Mouse (Mus musculus) embryonic facial prominence, embryonic 12.5 days (tissue): ENCODE data around the gene Tardbp. TPM values are rescaled to one million over a fixed set of nuclear protein-coding genes. Genes with fewer than 3 reads are reported as not detected.
A peak's percentile ranks its signal among the peaks of the same experiment; 100 is the strongest.

Experiments used
- ATAC-seq: fragments of 200-750 bp; cut with Nextera tagmentation; 2 replicates; pipeline ENCODE4 v1.8.0; 2017; ENCODE audit not compliant: insufficient number of reproducible peaks, insufficient read depth, low FRiP score, low TSS enrichment
- H3K27ac ChIP-seq: fragments of 300-500 bp; sonication (generic); 2 replicates; pipeline ENCODE4 v1.5.1; 2016; ENCODE audit warnings: mild to moderate bottlenecking
- H3K27me3 ChIP-seq: fragments of 300-500 bp; sonication (generic); 2 replicates; pipeline ENCODE4 v1.6.1; 2016; ENCODE audit warnings: mild to moderate bottlenecking, moderate library complexity
- H3K36me3 ChIP-seq: fragments of 300-500 bp; sonication (generic); 2 replicates; pipeline ENCODE4 v1.6.1; 2016; ENCODE audit warnings: mild to moderate bottlenecking
- H3K4me1 ChIP-seq: fragments of 300-500 bp; sonication (generic); 2 replicates; pipeline ENCODE4 v1.6.1; 2016
- H3K4me2 ChIP-seq: fragments of 300-500 bp; sonication (generic); replicated peaks from 2 replicates; pipeline ENCODE4 v1.6.1; 2016; ENCODE audit warnings: mild to moderate bottlenecking, moderate library complexity
- H3K4me3 ChIP-seq: fragments of 300-500 bp; sonication (generic); 2 replicates; pipeline ENCODE4 v1.5.1; 2016; ENCODE audit warnings: mild to moderate bottlenecking
- H3K9ac ChIP-seq: fragments of 300-500 bp; sonication (generic); 2 replicates; pipeline ENCODE4 v1.6.1; 2016; ENCODE audit warnings: mild to moderate bottlenecking, moderate library complexity
- H3K9me3 ChIP-seq: fragments of 300-500 bp; sonication (generic); 2 replicates; pipeline ENCODE4 v1.6.1; 2016; ENCODE audit warnings: mild to moderate bottlenecking, moderate library complexity
- WGBS: fragments of 180-500 bp; shearing (Covaris S2); methylation state at CpG from one replicate; pipeline ENCODE4 v1.1.7; 2016; 5-methylcytosine and 5-hydroxymethylcytosine counted together
- polyA plus RNA-seq: library from polyadenylated mRNA; unstranded; fragments of >200 nt; fragmentation: Nextera tagmentation; extraction: Ambion mirVana; gene quantifications from 2 replicates; pipeline ENCODE4 v1.2.1, GENCODE M21; 2016

The Tardbp gene
- polyA plus RNA-seq, 1 experiment from 2014 or later, result 375 TPM

- 69% methylated on average over 2 of the region's 2 CpGs for WGBS
- Histone ChIP-seq H3K4me1 (no peaks in the 10 kb centered on the region), H3K9ac (no peak overlapping the region), H3K4me3 (no peak overlapping the region), H3K27ac (no peak overlapping the region), H3K27me3 (no peaks in the 10 kb centered on the region), H3K9me3 (no peaks in the 10 kb centered on the region), H3K36me3 (no peaks in the 10 kb centered on the region), H3K4me2 (no peak overlapping the region)
- ATAC-seq, result no peak
These were observed 6.7 kb upstream of the Tardbp start for GRCm38 (mm10) chr4:148633395-148634061.

GRCm38 (mm10) chr4:148632013-148632692, 5.3 kb upstream of the Tardbp start:
- ATAC-seq, result no peak
- Histone ChIP-seq H3K36me3 (no peaks in the 10 kb centered on the region), H3K27ac (no peak overlapping the region), H3K4me3 (no peak overlapping the region), H3K4me1 (no peaks in the 10 kb centered on the region), H3K27me3 (no peaks in the 10 kb centered on the region), H3K9ac (no peak overlapping the region), H3K9me3 (no peaks in the 10 kb centered on the region), H3K4me2 (no peak overlapping the region)
- 61% methylated on average over 3 of the region's 3 CpGs for whole genome bisulfite sequencing

DNA sequence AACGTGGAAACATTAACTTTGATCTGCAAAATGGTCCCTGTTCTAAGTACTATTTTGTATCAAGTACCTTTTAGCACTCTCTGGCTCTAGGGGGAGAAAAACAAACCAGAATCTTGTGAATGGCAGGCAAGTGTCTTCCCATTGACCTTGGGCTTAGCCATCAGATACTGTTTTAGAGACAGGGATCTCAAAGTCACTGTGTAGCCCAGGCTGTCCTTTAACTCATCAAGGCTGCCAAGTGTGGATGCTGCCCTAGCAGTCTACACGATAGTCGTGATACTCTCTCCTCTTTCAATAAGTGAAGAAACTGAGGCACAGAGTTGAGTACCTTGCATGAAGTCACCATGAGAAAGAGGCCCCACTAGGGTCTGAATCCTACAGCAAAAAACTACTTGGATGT, 427 bp upstream of the Tardbp start:
- 59% methylated on average over 3 of the region's 3 CpGs for WGBS
- Histone ChIP-seq H3K9ac (no peak overlapping the region), H3K27ac (no peak overlapping the region), H3K4me3 (peak overlapping the region; percentile 98), H3K4me2 (peak overlapping the region; percentile 77), H3K9me3 (no peaks in the 10 kb centered on the region), H3K27me3 (no peaks in the 10 kb centered on the region), H3K4me1 (peaks cover 10% of the 10 kb centered on the region), H3K36me3 (peaks cover 29% of the 10 kb centered on the region)
- ATAC-seq, result peak; percentile 25; the same call in 1 of the 2 replicates

DNA sequence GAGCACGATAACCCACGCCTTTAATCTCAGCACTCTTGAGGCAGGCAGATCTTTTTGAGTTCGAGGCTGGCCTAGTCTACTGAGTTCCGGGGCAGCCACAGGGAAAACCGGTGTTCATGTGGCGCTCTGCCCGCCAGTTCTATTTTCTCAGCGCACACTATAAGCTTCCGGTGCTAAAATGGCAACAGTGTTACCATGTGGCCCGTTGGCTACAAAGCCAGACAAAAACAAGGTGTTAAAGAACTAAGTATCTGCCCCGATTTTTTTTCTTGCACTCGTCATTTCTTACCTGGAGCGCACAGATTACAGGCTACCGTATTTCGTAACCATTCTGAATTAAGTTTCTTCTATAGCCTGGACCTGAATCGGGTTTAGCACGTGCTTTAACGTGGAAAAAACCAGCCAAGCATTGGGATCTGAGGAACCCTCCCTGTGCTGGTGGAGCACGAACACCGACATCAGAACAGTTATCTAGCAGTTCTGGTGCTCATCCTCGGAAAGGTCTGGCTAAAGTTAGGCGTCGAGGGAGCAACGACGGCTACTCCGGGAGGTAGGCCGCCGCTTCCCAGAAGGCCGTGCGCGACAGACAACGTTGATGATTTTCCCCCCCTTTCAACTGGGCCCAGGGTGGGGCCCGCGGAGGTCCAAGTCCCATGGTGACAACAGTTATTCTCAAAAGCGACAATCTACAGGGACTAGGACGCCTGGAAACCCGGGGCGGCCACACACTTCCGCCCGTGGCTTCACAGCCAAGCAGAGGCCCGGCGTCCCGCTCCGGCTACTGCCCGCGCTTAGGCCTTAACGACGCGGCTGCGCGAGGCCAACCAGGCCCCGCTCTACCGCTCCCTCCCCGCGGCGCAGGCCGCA, 830 bp downstream of the Tardbp start:
- WGBS, result under 1% methylated on average over 57 of the region's 57 CpGs
- Histone ChIP-seq H3K36me3 (peaks cover 42% of the 10 kb centered on the region), H3K9me3 (no peaks in the 10 kb centered on the region), H3K4me1 (peaks cover 10% of the 10 kb centered on the region), H3K4me3 (peak overlapping the region; percentile 98), H3K27me3 (no peaks in the 10 kb centered on the region), H3K27ac (peak overlapping the region; percentile 97), H3K9ac (peak overlapping the region; percentile 100), H3K4me2 (peak overlapping the region; percentile 77)
- peak; percentile 36 for ATAC-seq

GRCm38 (mm10) chr4:148625010-148625409, 1.8 kb downstream of the Tardbp start:
- H3K4me1 ChIP-seq, result peaks cover 10% of the 10 kb centered on the region
- H3K9me3 ChIP-seq, result no peaks in the 10 kb centered on the region
- H3K36me3 ChIP-seq, result peaks cover 49% of the 10 kb centered on the region
- ATAC-seq, result no peak
- H3K4me2 ChIP-seq, result peak overlapping the region; percentile 77
- peak overlapping the region; percentile 98; the same call in 1 of the 2 replicates for H3K4me3 ChIP-seq
- no peak overlapping the region for H3K27ac ChIP-seq
- H3K9ac ChIP-seq, result no peak overlapping the region
- WGBS, result 82% methylated on average over 10 of the region's 10 CpGs
- no peaks in the 10 kb centered on the region for H3K27me3 ChIP-seq

DNA sequence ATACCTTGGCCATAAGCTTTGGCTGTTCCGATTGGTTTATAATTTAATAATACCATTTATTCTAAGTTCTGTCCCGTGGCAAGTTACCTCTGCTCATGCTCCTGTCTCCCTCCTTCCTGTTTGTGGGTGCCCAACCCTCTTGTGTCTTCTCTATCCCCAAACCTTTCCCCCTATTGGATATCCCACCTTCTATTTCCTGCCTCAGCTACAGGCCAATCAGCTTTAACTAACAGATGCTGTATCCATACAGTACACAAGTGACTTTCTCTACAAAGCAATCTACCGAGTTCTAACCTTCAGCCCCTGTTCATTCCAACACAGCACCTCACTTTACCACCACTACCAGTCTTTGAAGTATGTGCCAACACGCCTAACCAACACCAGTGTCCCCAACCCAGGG, 3.2 kb downstream of the Tardbp start:
- 86% methylated on average over 4 of the region's 4 CpGs for WGBS
- Histone ChIP-seq H3K36me3 (peaks cover 63% of the 10 kb centered on the region), H3K4me3 (no peak overlapping the region), H3K4me1 (peaks cover 10% of the 10 kb centered on the region), H3K4me2 (no peak overlapping the region), H3K27ac (no peak overlapping the region), H3K27me3 (no peaks in the 10 kb centered on the region), H3K9me3 (no peaks in the 10 kb centered on the region), H3K9ac (no peak overlapping the region)
- ATAC-seq, result no peak

DNA sequence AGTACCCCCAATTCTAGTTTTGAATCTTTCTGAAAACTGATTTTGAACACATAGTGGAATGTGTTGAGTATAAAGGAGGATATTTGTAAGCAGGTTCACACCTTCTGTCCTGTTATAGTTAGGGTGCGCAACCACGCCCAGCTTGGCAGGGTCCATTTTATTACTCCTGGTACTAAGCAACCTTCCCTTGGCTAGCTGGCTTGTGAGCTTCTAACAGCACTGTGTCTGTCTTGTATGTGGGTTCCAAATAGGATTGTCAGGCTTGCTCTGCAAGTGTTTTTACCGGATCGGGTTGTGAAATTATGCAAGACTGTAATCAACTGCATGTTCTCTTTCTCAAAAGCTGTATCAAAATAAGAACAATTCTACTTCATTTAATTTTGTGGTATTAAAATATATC, 4.3 kb downstream of the Tardbp start:
- Histone ChIP-seq H3K4me1 (peaks cover 10% of the 10 kb centered on the region), H3K27ac (no peak overlapping the region), H3K27me3 (no peaks in the 10 kb centered on the region), H3K9ac (no peak overlapping the region), H3K4me3 (no peak overlapping the region), H3K9me3 (no peaks in the 10 kb centered on the region), H3K36me3 (peaks cover 69% of the 10 kb centered on the region), H3K4me2 (no peak overlapping the region)
- ATAC-seq, result no peak
- 96% methylated on average over 4 of the region's 4 CpGs for WGBS

GRCm38 (mm10) chr4:148620718-148621117, 6.1 kb downstream of the Tardbp start:
- Histone ChIP-seq H3K9ac (no peak overlapping the region), H3K27me3 (no peaks in the 10 kb centered on the region), H3K4me1 (peaks cover 10% of the 10 kb centered on the region), H3K9me3 (no peaks in the 10 kb centered on the region), H3K4me2 (no peak overlapping the region), H3K36me3 (peaks cover 84% of the 10 kb centered on the region), H3K4me3 (no peak overlapping the region), H3K27ac (no peak overlapping the region)
- 89% methylated on average over 1 of the region's 1 CpGs for WGBS
- ATAC-seq, result no peak

DNA sequence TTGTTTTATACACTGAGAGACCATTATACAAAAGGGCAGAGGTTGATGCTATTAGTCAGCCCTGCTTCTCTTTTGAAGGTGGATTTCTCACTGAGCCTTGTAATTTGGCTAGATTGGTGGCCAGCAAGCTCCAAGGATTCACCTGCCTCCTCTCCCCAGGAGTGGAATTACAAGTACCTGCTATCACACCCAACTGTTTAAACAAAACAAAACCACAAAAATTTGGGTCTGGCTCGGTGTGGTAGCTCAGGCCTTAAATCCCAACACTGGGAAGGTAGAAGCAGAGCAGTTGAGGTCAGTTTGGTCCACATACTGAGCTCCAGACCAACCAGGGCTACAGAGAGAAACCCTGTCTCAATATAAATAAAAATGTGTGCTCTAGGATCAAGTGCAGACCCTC, 7.0 kb downstream of the Tardbp start:
- Histone ChIP-seq H3K27me3 (no peaks in the 10 kb centered on the region), H3K4me2 (no peak overlapping the region), H3K4me1 (peaks cover 7% of the 10 kb centered on the region), H3K27ac (no peak overlapping the region), H3K9ac (no peak overlapping the region), H3K36me3 (peaks cover 89% of the 10 kb centered on the region), H3K4me3 (no peak overlapping the region), H3K9me3 (no peaks in the 10 kb centered on the region)
- no peak for ATAC-seq
- 80% methylated on average over 1 of the region's 1 CpGs for WGBS

DNA sequence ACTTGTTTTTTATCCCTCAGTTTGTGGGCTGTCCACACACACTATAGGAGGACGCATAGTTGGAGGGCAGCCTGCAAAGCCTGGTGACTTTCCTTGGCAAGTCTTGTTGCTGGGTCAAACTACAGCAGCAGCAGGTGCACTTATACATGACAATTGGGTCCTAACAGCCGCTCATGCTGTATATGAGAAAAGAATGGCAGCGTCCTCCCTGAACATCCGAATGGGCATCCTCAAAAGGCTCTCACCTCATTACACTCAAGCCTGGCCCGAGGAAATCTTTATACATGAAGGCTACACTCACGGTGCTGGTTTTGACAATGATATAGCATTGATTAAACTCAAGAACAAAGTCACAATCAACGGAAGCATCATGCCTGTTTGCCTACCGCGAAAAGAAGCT, 13.1 kb downstream of the Tardbp start:
- H3K27ac ChIP-seq, result no peak overlapping the region
- no peak overlapping the region for H3K4me3 ChIP-seq
- WGBS, result 86% methylated on average over 9 of the region's 9 CpGs
- H3K9ac ChIP-seq, result no peak overlapping the region
- H3K4me2 ChIP-seq, result no peak overlapping the region
- H3K27me3 ChIP-seq, result no peaks in the 10 kb centered on the region
- no peaks in the 10 kb centered on the region for H3K4me1 ChIP-seq
- peaks cover 61% of the 10 kb centered on the region for H3K36me3 ChIP-seq
- ATAC-seq, result no peak
- H3K9me3 ChIP-seq, result no peaks in the 10 kb centered on the region

- Histone ChIP-seq H3K9ac (no peak overlapping the region), H3K9me3 (no peaks in the 10 kb centered on the region), H3K27ac (no peak overlapping the region), H3K4me3 (no peak overlapping the region), H3K4me2 (no peak overlapping the region), H3K4me1 (no peaks in the 10 kb centered on the region), H3K27me3 (no peaks in the 10 kb centered on the region), H3K36me3 (peaks cover 54% of the 10 kb centered on the region)
- ATAC-seq, result no peak
- WGBS, result 70% methylated on average over 4 of the region's 4 CpGs
These were observed 14.3 kb downstream of the Tardbp start for GRCm38 (mm10) chr4:148612557-148612956.
